Mouse (Mus musculus) T-cell, adult 66 days (primary cell): Measurements from ENCODE around the gene Ubxn2a. TPM values are rescaled to one million over a fixed set of nuclear protein-coding genes. Genes with fewer than 3 reads are reported as not detected.

Source experiments
- total RNA-seq, 2 experiments: library from RNA; stranded (reverse); gene quantifications; 3 replicates in 1 of 2; 4 replicates in 1 of 2; pipeline ENCODE4 v1.2.4; 2023

The Ubxn2a gene
- 10 to 100 TPM; 27.1 to 27.7 TPM for total RNA-seq

GRCm38 (mm10) chr12:4906951-4907906 lies at the start of gene Ubxn2a:
TSS of gene Ubxn2a (minus strand) at chr12:4907705.

GRCm38 (mm10) chr12:4916994-4917804 lies 9.7 kb upstream of the Ubxn2a start, which contains the start of gene Atad2b:
TSS of gene Atad2b (plus strand) at chr12:4917353.

GRCm38 (mm10) chr12:4874161-4874927 lies 33.2 kb downstream of the Ubxn2a start, which contains the start of gene Mfsd2b:
TSS of gene Mfsd2b (minus strand) at chr12:4874359.

GRCm38 (mm10) chr12:4842890-4843597 lies 64.5 kb downstream of the Ubxn2a start, which contains the start of gene Wdcp:
TSS of gene Wdcp (plus strand) at chr12:4843303.

GRCm38 (mm10) chr12:4841392-4841887 lies 66.1 kb downstream of the Ubxn2a start, which contains the start of gene Fkbp1b:
TSS of gene Fkbp1b (minus strand) at chr12:4841591.

Other genes starting within 250 kb of the Ubxn2a start
- under 1 TPM in 1 of 2 experiments, not detected in 1; 0.47 TPM for gene Fam228a, start 169.3 kb downstream of the Ubxn2a start, total RNA-seq
- 1 to 10 TPM in 1 of 2 experiments, under 1 TPM in 1; 0.92 to 1.9 TPM for gene Pfn4, start 138.7 kb downstream of the Ubxn2a start, total RNA-seq
- gene Fam228b, start 138.4 kb downstream of the Ubxn2a start, total RNA-seq: 1 to 10 TPM; 4.7 to 9.9 TPM
- gene Sf3b6, start 90.2 kb downstream of the Ubxn2a start, total RNA-seq: 100 to 1,000 TPM; 148 to 169 TPM
- gene Fkbp1b, start 66.1 kb downstream of the Ubxn2a start, total RNA-seq: not detected
- gene Wdcp, start 64.4 kb downstream of the Ubxn2a start, total RNA-seq: 10 to 100 TPM; 17.1 to 19.4 TPM
- 10 to 100 TPM; 10.8 to 13.1 TPM for gene Mfsd2b, start 33.3 kb downstream of the Ubxn2a start, total RNA-seq
- 10 to 100 TPM; 72.7 to 75.5 TPM for gene Atad2b, start 9.6 kb upstream of the Ubxn2a start, total RNA-seq